Mouse (Mus musculus) frontal cortex, postnatal 25 days (tissue): Measurements from ENCODE around the gene Tmem60.

ENCODE experiments used
- DNase-seq, 2 experiments: peaks; one replicate each; pipeline ENCODE4 v3.0.0; 2022; ENCODE audit warnings: low spot score in 2 of 2

Tmem60 gene

GRCm38 (mm10) chr5:20881915-20882800 lies at the start of gene Tmem60, which contains the start of gene Phtf2:
Gene Tmem60 (plus strand): TSS chr5:20882191.
Gene Phtf2 (minus strand): TSS chr5:20882124.
- peak; percentile 94 for DNase-seq

GRCm38 (mm10) chr5:20834399-20834798 lies 47.6 kb upstream of the Tmem60 start:
- DNase-seq: no peak

DNA sequence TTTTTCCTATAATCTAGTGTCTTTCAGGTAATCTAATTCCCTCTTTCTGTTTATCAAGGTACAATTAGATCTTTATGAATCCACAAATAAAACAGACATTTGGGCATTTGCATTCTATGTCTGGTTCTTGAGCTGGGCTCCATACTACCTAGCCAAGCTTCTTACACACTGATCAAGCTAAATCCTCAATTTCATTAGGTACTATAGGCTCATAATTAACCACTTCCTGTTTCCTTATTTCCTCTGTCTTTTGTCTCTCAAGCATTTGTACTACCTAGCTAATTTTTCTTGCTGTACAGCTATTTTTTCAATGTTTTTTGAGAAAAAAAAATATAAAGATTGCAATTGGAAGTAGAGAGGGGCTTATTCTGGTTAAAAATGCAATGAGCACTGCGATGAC lies 44.9 kb upstream of the Tmem60 start:
- DNase-seq: no peak

GRCm38 (mm10) chr5:20843405-20843804 lies 38.6 kb upstream of the Tmem60 start:
- no peak for DNase-seq

- DNase-seq: no peak
Measured at GRCm38 (mm10) chr5:20843816-20844215, 38.2 kb upstream of the Tmem60 start.

- DNase-seq: no peak
Measured at GRCm38 (mm10) chr5:20847010-20847409, 35.0 kb upstream of the Tmem60 start.

- DNase-seq: no peak
Measured at GRCm38 (mm10) chr5:20855066-20855465, 26.9 kb upstream of the Tmem60 start.

DNA sequence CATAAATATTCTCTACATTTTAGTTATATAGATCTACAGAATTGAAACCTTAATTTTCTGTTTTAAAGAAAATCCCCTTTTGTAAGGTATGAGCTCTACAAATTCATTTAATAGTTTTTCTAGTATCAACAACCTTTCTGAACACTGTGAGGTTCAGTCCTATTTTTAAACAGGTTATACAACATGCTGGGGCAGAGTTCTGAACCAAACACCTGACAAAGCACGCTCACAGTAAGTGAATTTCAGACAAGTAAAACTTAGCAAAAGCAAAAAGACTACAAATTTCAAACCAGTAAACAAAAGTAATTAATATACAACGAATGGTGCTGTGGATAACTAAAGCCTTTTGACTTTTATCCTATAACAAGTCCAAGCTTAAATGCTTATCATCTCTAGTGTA lies 23.6 kb upstream of the Tmem60 start:
- no peak for DNase-seq

DNA sequence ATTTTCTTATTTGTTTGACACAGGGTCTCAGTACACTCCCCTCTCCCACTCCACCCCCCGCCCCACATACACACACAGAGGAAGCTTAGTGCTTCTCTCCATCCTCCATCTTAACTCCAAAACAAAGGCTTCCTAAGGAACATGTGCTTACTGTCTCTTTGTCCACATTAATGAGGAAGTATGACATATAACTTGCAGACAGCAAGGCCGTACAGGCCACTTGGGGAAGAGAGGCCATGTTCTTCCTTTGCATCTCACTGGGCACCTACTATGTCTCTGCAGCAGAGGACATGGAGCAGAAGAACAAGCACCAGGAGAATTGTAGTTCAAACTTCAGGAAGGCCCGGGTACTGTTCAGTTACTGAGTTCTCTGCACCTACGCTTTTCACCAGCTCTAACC lies 21.4 kb upstream of the Tmem60 start:
- no peak for DNase-seq

- no peak for DNase-seq
Measured at GRCm38 (mm10) chr5:20861901-20862300, 20.1 kb upstream of the Tmem60 start.

DNA sequence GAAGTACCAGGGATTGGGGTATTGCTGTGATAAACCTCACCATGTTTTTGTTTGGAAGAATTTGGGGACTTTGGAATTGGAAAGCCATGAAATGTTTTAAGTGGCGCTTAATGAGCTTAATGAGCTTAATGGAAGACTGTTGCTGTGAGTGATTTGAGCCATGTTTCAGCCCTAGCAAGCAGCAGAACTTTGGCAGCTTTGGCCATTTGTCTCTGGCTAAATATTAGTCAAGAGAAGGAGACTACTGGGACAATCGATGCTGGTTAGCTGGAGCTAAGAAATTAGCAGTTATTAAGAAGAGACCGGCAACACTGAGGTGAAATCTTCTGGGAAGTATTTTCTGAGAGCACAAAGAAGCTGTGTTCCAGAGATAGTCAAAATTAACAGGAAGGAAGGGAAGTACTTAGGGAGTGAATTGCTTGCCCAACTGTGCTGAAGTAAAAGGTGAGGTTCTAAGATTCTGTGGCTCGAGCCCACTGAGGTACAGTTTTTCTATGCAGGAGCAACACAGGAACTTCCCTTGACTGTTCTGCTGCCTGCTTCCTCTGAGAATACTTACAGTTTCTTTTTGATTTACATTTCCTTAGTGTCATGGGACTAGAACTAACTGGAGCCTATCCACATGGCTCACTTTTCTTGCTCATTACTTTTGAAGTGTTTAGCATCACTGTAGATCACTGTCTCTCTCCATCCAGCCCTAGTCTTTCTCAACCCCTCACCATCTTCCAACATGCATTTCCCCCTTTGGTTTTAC lies 17.6 kb upstream of the Tmem60 start:
- no peak for DNase-seq

DNA sequence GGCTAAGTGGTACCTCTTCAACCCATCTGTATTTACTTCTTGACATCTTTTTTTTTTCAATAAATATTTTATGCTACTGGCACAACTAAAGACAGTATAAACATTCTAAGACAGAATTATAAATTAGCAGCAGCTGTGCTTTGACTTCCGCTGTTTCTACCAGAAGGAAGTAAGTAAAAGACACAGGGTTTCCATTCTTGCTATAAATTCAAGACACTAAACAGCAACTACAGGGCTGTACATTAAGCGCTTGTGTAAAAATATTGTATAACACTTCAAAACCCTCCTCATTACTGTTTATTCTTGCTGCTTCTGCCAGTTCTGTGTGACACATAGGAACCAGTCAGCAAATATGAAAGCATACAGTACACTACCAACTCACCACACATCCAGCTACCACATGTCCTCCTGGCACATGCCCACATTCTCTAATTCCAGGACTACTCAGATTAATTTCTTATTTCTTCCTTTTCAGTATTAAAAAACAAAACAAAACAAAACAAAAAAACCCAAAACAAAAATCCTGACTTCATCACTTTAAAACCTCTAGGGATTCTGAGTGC lies 16.7 kb upstream of the Tmem60 start:
- DNase-seq: no peak

GRCm38 (mm10) chr5:20873146-20873545 lies 8.8 kb upstream of the Tmem60 start:
- no peak for DNase-seq

DNA sequence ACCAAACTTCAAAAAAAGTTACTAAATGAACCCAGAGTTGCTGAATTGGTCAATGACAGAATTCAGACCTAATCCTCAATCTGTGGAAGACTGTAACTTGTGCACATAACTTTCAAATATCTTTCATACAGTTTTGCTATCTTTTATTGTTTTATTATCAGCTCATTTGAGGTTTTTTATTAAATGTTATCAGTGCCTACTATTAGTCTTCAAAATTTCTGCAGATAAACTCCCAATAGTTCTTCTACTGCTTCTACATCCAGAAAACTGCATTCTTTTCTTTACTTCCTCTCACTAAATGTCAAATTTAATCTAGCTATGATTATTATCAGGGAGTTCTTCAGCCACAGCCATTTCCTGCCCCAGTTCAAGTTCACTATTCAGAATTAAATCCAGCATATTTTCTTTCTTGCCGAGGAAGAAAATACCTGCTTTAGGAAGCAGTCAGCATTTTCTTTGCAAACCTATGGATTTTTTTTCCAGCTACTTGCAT lies 5.0 kb upstream of the Tmem60 start:
- DNase-seq: no peak

DNA sequence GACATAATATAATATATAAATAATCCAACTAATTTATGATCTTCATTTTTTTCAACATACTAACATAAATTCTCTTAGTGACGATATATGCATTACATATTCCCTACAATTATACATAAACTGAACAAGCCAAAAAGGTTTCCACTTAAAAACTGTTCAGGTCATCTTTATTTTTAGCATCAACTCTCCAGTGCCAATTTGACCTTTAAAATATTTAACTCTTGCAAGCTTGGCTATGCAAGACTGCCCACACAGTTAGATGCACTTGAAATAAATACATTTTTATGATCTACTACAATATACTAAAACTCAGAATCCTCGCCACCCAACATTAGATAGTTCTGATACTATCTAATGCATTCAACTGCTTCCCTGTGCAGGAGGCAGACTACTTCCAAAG lies 1.6 kb upstream of the Tmem60 start:
- DNase-seq: no peak

DNA sequence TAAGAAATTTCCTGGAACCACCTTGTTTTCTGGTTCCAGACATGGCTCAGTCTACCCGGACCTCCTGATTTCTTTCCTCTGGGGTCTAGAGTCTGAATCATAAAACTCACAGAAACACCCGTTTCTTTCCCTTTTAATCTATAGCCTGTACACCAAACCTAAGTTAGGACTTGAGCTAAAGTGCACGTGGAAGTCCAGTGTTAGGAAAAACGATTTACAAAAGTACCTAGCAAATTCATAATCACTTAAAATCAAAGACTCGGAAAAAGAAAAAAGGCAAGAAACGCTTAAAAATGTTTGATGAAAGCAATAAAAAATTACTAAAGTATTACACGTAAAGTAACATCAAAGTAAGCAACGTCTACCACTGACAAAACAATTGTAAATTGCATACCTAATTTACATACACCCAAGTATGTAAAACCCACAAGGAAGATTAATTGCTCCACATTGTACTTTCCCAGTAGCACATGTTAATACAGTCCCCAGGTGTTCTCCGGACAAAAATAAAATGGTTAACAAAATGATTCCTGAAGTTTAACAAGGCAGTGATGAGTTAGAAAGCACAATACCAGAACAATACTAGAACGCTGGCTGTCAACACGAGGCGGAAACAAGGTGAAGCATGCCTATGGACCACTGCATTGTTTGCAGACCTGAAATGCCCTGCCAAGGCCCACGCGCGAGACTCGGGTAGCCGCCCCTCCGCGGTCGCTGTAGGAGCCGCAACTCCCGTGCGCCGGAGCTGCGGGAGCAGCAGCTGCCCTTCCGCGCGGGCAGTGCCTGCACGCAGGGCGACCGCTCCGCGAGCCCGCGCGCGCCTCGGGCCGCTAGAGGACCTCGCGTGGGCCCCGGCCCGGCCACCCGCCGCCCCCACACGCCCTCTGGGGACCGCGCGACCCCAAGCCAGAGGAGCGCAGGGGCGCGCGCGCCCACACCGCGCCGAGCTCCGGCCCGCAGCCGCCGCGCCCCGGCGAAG lies 905 bp upstream of the Tmem60 start:
- peak; percentile 29 to 37 for DNase-seq

- DNase-seq: no peak
Measured at GRCm38 (mm10) chr5:20884036-20884620, 2.1 kb downstream of the Tmem60 start.

- no peak for DNase-seq
Measured at GRCm38 (mm10) chr5:20897446-20898167, 15.6 kb downstream of the Tmem60 start.

- DNase-seq: no peak
Measured at GRCm38 (mm10) chr5:20904647-20905046, 22.7 kb downstream of the Tmem60 start.

DNA sequence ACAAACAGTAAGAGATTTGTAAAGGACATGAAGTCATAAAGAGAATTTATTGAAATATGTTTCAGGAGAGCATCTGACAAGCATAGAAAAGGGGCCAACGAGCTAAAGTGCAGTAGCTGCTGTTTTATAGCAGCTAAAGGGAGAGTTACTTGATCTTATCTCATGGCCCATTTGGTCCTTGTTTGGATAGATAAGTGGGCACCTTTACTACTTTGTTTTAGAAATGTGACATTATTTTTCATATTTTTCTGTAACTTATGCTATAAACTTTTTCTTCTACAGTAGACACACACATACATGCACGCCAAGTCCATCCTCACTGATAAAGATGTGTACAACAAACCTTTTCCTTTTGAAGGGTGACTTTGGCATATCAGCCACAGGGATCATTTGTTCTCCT lies 23.4 kb downstream of the Tmem60 start:
- no peak for DNase-seq
